Mouse (Mus musculus) midbrain, postnatal 0 days (tissue): ENCODE measurements at regions not wholly inside any gene's neighbourhood (a gene's known extent, or its start where the extent isn't known, plus 50 kb on each side); places are given as distances from the start of the nearest gene placed in this dataset.

Experiments
- ATAC-seq: fragments of 200-750 bp; cut with Nextera tagmentation; 2 replicates; pipeline ENCODE4 v1.8.0; 2017; ENCODE audit warnings: moderate number of reproducible peaks, mild to moderate bottlenecking, moderate TSS enrichment, moderate library complexity; ENCODE audit not compliant: low FRiP score
- DNase-seq: peaks from one replicate; pipeline ENCODE4 v3.0.0-alpha.2; 2015; ENCODE audit warnings: low spot score
- H3K27ac ChIP-seq: fragments of 300-500 bp; sonication (generic); 2 replicates; pipeline ENCODE4 v1.5.1; 2014; ENCODE audit warnings: low read depth, mild to moderate bottlenecking, low read length, mixed read lengths
- H3K27me3 ChIP-seq: fragments of 300-500 bp; sonication (generic); 2 replicates; pipeline ENCODE4 v1.6.1; 2014; ENCODE audit warnings: low read length, control low read depth, mixed read lengths; ENCODE audit not compliant: insufficient read depth
- H3K36me3 ChIP-seq: fragments of 300-500 bp; sonication (generic); 2 replicates; pipeline ENCODE4 v1.6.1; 2014; ENCODE audit warnings: low read length, control low read depth, mixed read lengths; ENCODE audit not compliant: insufficient read depth
- H3K4me1 ChIP-seq: fragments of 300-500 bp; sonication (generic); 2 replicates; pipeline ENCODE4 v1.6.1; 2014; ENCODE audit warnings: mild to moderate bottlenecking, control low read depth, antibody characterized with exemption, low read length, mixed read lengths; ENCODE audit not compliant: insufficient read depth
- H3K4me2 ChIP-seq: fragments of 300-500 bp; sonication (generic); 2 replicates; pipeline ENCODE4 v1.6.1; 2014; ENCODE audit warnings: low read depth, mild to moderate bottlenecking, low read length, mixed read lengths; ENCODE audit not compliant: poor library complexity, severe bottlenecking
- H3K4me3 ChIP-seq: fragments of 300-500 bp; sonication (generic); 2 replicates; pipeline ENCODE4 v1.5.1; 2014; ENCODE audit warnings: low read depth, mild to moderate bottlenecking, low read length, moderate library complexity
- H3K9ac ChIP-seq: fragments of 300-500 bp; sonication (generic); replicated peaks from 2 replicates; pipeline ENCODE4 v1.6.1; 2014; ENCODE audit warnings: mild to moderate bottlenecking, low read length, moderate library complexity, mixed read lengths; ENCODE audit not compliant: poor library complexity, severe bottlenecking
- H3K9me3 ChIP-seq: fragments of 300-500 bp; sonication (generic); 2 replicates; pipeline ENCODE4 v1.6.1; 2016; ENCODE audit warnings: low read length, control low read depth
- CTCF ChIP-seq: IDR thresholded peaks from 2 replicates; pipeline ENCODE4 v1.5.1; 2016; ENCODE audit warnings: antibody characterized with exemption, mild to moderate bottlenecking
- WGBS: fragments of 180-500 bp; shearing (Covaris S2); extraction: QIAGEN DNeasy Blood & Tissue Kit; methylation state at CpG from one replicate; pipeline ENCODE4 v1.1.7; 2014; 5-methylcytosine and 5-hydroxymethylcytosine counted together

GRCm38 (mm10) chr17:67509091-67509618 is 123.4 kb downstream of the Lrrc30 start:
- no peak overlapping the region for H3K4me2 ChIP-seq
- H3K9ac ChIP-seq = no peak overlapping the region
- no peak overlapping the region for H3K4me3 ChIP-seq
- no peak overlapping the region for H3K27ac ChIP-seq
- H3K9me3 ChIP-seq = no peaks in the 10 kb centered on the region
- no peaks in the 10 kb centered on the region for H3K27me3 ChIP-seq
- WGBS = 92% methylated on average over 6 of the region's 6 CpGs
- no peak for TF ChIP-seq CTCF
- no peaks in the 10 kb centered on the region for H3K36me3 ChIP-seq
- DNase-seq (no peak), ATAC-seq (no peak)
- H3K4me1 ChIP-seq = no peaks in the 10 kb centered on the region; the same call in 1 of the 2 replicates

- TF ChIP-seq CTCF = no peak
- no peaks in the 10 kb centered on the region for H3K27me3 ChIP-seq
- WGBS = 37% methylated on average over 2 of the region's 2 CpGs
- no peak overlapping the region for H3K4me2 ChIP-seq
- H3K27ac ChIP-seq = no peak overlapping the region
- no peaks in the 10 kb centered on the region for H3K36me3 ChIP-seq
- H3K9ac ChIP-seq = no peak overlapping the region
- no peaks in the 10 kb centered on the region for H3K9me3 ChIP-seq
- H3K4me3 ChIP-seq = no peak overlapping the region
- ATAC-seq (no peak), DNase-seq (no peak)
- no peaks in the 10 kb centered on the region; the same call in 1 of the 2 replicates for H3K4me1 ChIP-seq
Observed at GRCm38 (mm10) chr17:67508353-67508752, 124.2 kb downstream of the Lrrc30 start.

GRCm38 (mm10) chr17:67506466-67506865 is 126.1 kb downstream of the Lrrc30 start:
- 71% methylated on average over 2 of the region's 2 CpGs for WGBS
- Histone ChIP-seq H3K4me2 (no peak overlapping the region), H3K9me3 (no peaks in the 10 kb centered on the region), H3K27me3 (no peaks in the 10 kb centered on the region), H3K27ac (no peak overlapping the region), H3K36me3 (no peaks in the 10 kb centered on the region), H3K4me3 (no peak overlapping the region), H3K4me1 (no peaks in the 10 kb centered on the region; the same call in 1 of the 2 replicates), H3K9ac (no peak overlapping the region)
- no peak for TF ChIP-seq CTCF
- ATAC-seq (no peak), DNase-seq (no peak)

- Histone ChIP-seq H3K9me3 (no peaks in the 10 kb centered on the region), H3K4me3 (no peak overlapping the region), H3K27ac (no peak overlapping the region), H3K4me2 (no peak overlapping the region), H3K36me3 (no peaks in the 10 kb centered on the region), H3K4me1 (no peaks in the 10 kb centered on the region; the same call in 1 of the 2 replicates), H3K27me3 (no peaks in the 10 kb centered on the region), H3K9ac (no peak overlapping the region)
- TF ChIP-seq CTCF = no peak
- ATAC-seq = no peak
- 82% methylated on average over 9 of the region's 9 CpGs for WGBS
- no peak for DNase-seq
Observed at GRCm38 (mm10) chr17:67504502-67505033, 128.0 kb downstream of the Lrrc30 start.

- Histone ChIP-seq H3K4me1 (no peaks in the 10 kb centered on the region; the same call in 1 of the 2 replicates), H3K4me3 (no peak overlapping the region), H3K4me2 (no peak overlapping the region), H3K9me3 (no peaks in the 10 kb centered on the region), H3K27ac (no peak overlapping the region), H3K27me3 (no peaks in the 10 kb centered on the region), H3K9ac (no peak overlapping the region), H3K36me3 (no peaks in the 10 kb centered on the region)
- ATAC-seq (no peak), DNase-seq (no peak)
- no peak for TF ChIP-seq CTCF
- 65% methylated on average over 6 of the region's 6 CpGs for WGBS
Observed at GRCm38 (mm10) chr17:67503125-67503878, 129.2 kb downstream of the Lrrc30 start.

GRCm38 (mm10) chr17:67502628-67503027 is 129.9 kb downstream of the Lrrc30 start:
- ATAC-seq (no peak), DNase-seq (no peak)
- H3K27me3 ChIP-seq = no peaks in the 10 kb centered on the region
- H3K4me3 ChIP-seq = no peak overlapping the region
- no peak overlapping the region for H3K9ac ChIP-seq
- H3K4me2 ChIP-seq = no peak overlapping the region
- 58% methylated on average over 4 of the region's 4 CpGs for WGBS
- no peaks in the 10 kb centered on the region for H3K9me3 ChIP-seq
- TF ChIP-seq CTCF = no peak
- no peak overlapping the region for H3K27ac ChIP-seq
- no peaks in the 10 kb centered on the region for H3K36me3 ChIP-seq
- no peaks in the 10 kb centered on the region; the same call in 1 of the 2 replicates for H3K4me1 ChIP-seq
